Mouse (Mus musculus): ENCODE results near the gene Gadd45b. TPM values are rescaled to one million over a fixed set of nuclear protein-coding genes. Genes with fewer than 3 reads are reported as not detected.
A peak's percentile ranks its signal among the peaks of the same experiment; 100 is the strongest.

Gene Gadd45b
- total and polyA plus RNA-seq, 3 experiments, result 10.1 to 13.3 TPM; not detected in 1

- Histone ChIP-seq H3K9ac (ENCODE audit: control insufficient read depth, low read depth, low read length, poor library complexity, severe bottlenecking) (peak within 1 kb of the TSS; percentile 87), H3K4me1 (ENCODE audit: control insufficient read depth in 1 of 2, insufficient read depth in 2 of 2, low read length in 2 of 2) (peaks cover 0 to 8% of the 10 kb centered on the region in 2 experiments; a peak in 1 of 4 replicates), H3K9me3 (replicated peaks; ENCODE audit: insufficient read depth, low read length) (no peaks in the 10 kb centered on the region), H3K4me3 (ENCODE audit: control insufficient read depth in 1 of 2, insufficient read depth in 1 of 2, low read depth in 2 of 2, low read length in 2 of 2) (peak within 1 kb of the TSS; percentile 74 to 96), H3K79me2 (ENCODE audit: control insufficient read depth, insufficient read depth, low read length, poor library complexity) (peaks cover 6% of the 10 kb centered on the region), H3K27me3 (ENCODE audit: control insufficient read depth in 1 of 2, insufficient read depth in 2 of 2, low read length in 2 of 2) (no peaks in the 10 kb centered on the region; a peak in 1 of 4 replicates), H3K36me3 (ENCODE audit: control insufficient read depth in 1 of 2, insufficient read depth in 2 of 2, low read length in 2 of 2) (peaks cover 0 to 2% of the 10 kb centered on the region in 2 experiments; a peak in 1 of 4 replicates), H3K27ac (ENCODE audit: control insufficient read depth, low read depth, low read length) (peak within 1 kb of the TSS; percentile 3; the same call in 1 of the 2 replicates)
- peak; percentile 74 for DNase-seq (ENCODE audit: low read depth, low spot score)
- TF ChIP-seq NELFE (IDR thresholded peaks at IDR 0.05; ENCODE audit: low read depth, low read length) (peak; percentile 71), UBTF (IDR thresholded peaks at IDR 0.05; ENCODE audit: borderline replicate concordance, insufficient read depth, low read depth, low read length) (no peak), RCOR1 (IDR thresholded peaks at IDR 0.05; ENCODE audit: low read depth, low read length) (peak; percentile 61; the same call in 1 of the 2 replicates), SIN3A (IDR thresholded peaks at IDR 0.05; ENCODE audit: low read length) (peak; percentile 84), POLR2AphosphoS5 (IDR thresholded peaks at IDR 0.05; ENCODE audit: borderline replicate concordance, low read depth, low read length) (no peak), EP300 (IDR thresholded peaks at IDR 0.05; ENCODE audit: low read depth in 1 of 2, low read length in 2 of 2) (no peak), RAD21 (IDR thresholded peaks at IDR 0.05; ENCODE audit: low read depth, low read length) (no peak), ZNF384 (IDR thresholded peaks at IDR 0.05; ENCODE audit: low read depth, low read length) (no peak), TCF12 (IDR thresholded peaks at IDR 0.05; ENCODE audit: low read depth, low read length) (no peak; the same call in 1 of the 2 replicates), NRF1 (IDR thresholded peaks at IDR 0.05; ENCODE audit: insufficient read depth, low read depth, low read length, poor library complexity, severe bottlenecking) (no peak), MYC (IDR thresholded peaks at IDR 0.05; ENCODE audit: low read depth, low read length) (no peak), MAZ (IDR thresholded peaks at IDR 0.05; ENCODE audit: low read depth, low read length) (peak; percentile 49; the same call in 1 of the 2 replicates), USF1 (IDR thresholded peaks at IDR 0.05; ENCODE audit: low read depth, low read length) (0 out of 2 replicates have a peak, but pooled peaks have one; percentile 4), JUND (IDR thresholded peaks at IDR 0.05; ENCODE audit: low read depth, low read length) (no peak), ZMIZ1 (IDR thresholded peaks at IDR 0.05; ENCODE audit: low read depth, low read length) (0 out of 2 replicates have a peak, but pooled peaks have one; percentile 45), MAFK (IDR thresholded peaks at IDR 0.05; ENCODE audit: borderline replicate concordance, low read depth, low read length) (no peak), TBP (IDR thresholded peaks at IDR 0.05; ENCODE audit: low read depth, low read length) (0 out of 2 replicates have a peak, but pooled peaks have one; percentile 28), MEF2A (IDR thresholded peaks at IDR 0.05; ENCODE audit: extremely low read depth, insufficient replicate concordance, low read depth, low read length, poor library complexity, severe bottlenecking) (no peak), E2F4 (IDR thresholded peaks at IDR 0.05; ENCODE audit: borderline replicate concordance, low read depth, low read length) (0 out of 2 replicates have a peak, but pooled peaks have one; percentile 76), CTCF (IDR thresholded peaks at IDR 0.05 in 2 of 3, conservative IDR thresholded peaks at IDR 0.05 in 1 of 3; ENCODE audit: control insufficient read depth in 1 of 3, insufficient read depth in 1 of 3, low read depth in 2 of 3, low read length in 3 of 3, poor library complexity in 1 of 3, severe bottlenecking in 1 of 3) (0 out of 6 replicates have a peak, but pooled peaks of 1 of the 3 experiments have one; percentile 1), TAL1 (IDR thresholded peaks at IDR 0.05; ENCODE audit: low read length) (no peak), ETS1 (IDR thresholded peaks at IDR 0.05; ENCODE audit: low read depth, low read length) (0 out of 2 replicates have a peak, but pooled peaks have one; percentile 13), MYB (IDR thresholded peaks at IDR 0.05; ENCODE audit: low read depth, low read length) (no peak), ZKSCAN1 (IDR thresholded peaks at IDR 0.05; ENCODE audit: low read depth, low read length) (no peak), HCFC1 (IDR thresholded peaks at IDR 0.05; ENCODE audit: low read depth, low read length) (peak; percentile 98), BHLHE40 (IDR thresholded peaks at IDR 0.05; ENCODE audit: borderline replicate concordance, low read depth, low read length) (no peak), SMC3 (IDR thresholded peaks at IDR 0.05; ENCODE audit: low read depth, low read length) (no peak), POLR2AphosphoS2 (IDR thresholded peaks at IDR 0.05; ENCODE audit: low read length) (peak; percentile 41; the same call in 1 of the 2 replicates), POLR2A (IDR thresholded peaks at IDR 0.05; ENCODE audit: control insufficient read depth in 1 of 2, insufficient read depth in 1 of 2, low read depth in 1 of 2, low read length in 2 of 2, poor library complexity in 1 of 2) (peak; percentile 77 to 78), MAX (IDR thresholded peaks at IDR 0.05; ENCODE audit: low read length) (peak; percentile 71), KAT2A (conservative IDR thresholded peaks at IDR 0.05; ENCODE audit: low read depth, low read length) (peak; percentile 87), ZC3H11A (IDR thresholded peaks at IDR 0.05; ENCODE audit: low read depth, low read length) (no peak), ELF1 (IDR thresholded peaks at IDR 0.05; ENCODE audit: low read depth, low read length) (peak; percentile 54; the same call in 1 of the 2 replicates), MXI1 (IDR thresholded peaks at IDR 0.05; ENCODE audit: low read depth, low read length) (peak; percentile 85), USF2 (IDR thresholded peaks at IDR 0.05; ENCODE audit: borderline replicate concordance in 1 of 2, insufficient read depth in 1 of 2, low read depth in 1 of 2, low read length in 2 of 2) (no peak)
Observed at GRCm38 (mm10) chr10:80917779-80918434, 12.0 kb upstream of the Gadd45b start, which contains the start of gene Lmnb2. TSS of gene Lmnb2 (minus strand) at chr10:80918245.
